Mouse (Mus musculus): ENCODE measurements around the gene Syt2.

DNA sequence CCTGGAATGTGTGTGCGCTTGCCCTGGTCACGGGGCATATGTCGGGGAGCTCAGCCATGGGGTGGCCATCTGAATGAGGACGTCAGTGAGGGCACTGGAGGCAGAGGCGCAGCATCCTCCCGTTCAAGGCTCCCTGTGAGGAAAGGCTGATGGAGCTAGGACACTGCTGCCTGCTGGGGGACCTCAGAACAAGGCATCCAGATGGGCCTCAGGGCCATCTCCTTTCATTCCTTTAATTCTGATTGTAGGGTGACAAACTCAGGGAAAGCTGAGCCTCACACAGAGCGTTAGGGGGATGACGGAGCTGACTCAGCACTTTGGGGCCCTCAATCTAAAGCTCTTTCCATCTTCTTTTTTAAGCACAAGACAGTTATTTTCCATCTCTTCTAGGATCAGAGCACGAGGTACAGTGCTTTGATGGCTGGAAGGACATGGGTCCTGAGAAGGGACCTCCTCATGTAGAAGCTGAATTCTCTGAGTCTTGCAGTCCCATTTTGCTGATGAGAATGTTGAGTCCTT, 66.4 kb downstream of the Syt2 start:
- TF ChIP-seq GATA1 (IDR thresholded peaks at IDR 0.05; ENCODE audit: low read length) (no peak), TAL1 (IDR thresholded peaks at IDR 0.05; ENCODE audit: low read length) (no peak)

Data from erythroblast, embryonic 14.5 days (primary cell).